Mouse (Mus musculus): Measurements from ENCODE around the gene Cavin1. TPM values are rescaled to one million over a fixed set of nuclear protein-coding genes. Genes with fewer than 3 reads are reported as not detected.

Gene Cavin1
- total and polyA plus RNA-seq, 3 experiments = 3.4 to 9.0 TPM; not detected in 1

DNA sequence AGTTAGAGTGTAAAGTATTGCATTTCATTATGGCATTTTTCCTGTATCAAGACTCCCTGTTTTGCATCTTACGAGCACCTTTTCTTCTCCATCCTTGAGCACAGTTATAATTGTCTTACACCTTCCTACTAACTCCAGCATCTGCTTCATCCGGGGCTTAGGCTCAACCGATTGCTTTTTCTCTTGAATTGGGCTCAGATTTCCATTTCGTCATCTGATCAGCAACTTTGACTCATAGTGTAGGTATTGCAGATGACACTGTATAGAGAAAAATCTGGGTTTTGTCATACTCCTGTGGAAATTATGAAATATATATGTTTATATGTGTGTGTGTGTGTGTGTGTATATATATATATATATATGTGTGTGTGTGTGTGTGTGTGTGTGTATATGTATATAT is 25.8 kb upstream of the Cavin1 start:
- H3K27me3 ChIP-seq (ENCODE audit: control insufficient read depth in 1 of 2, insufficient read depth in 2 of 2, low read length in 2 of 2) = peaks cover 3% of the 10 kb centered on the region in 2 experiments; a peak in 2 of 4 replicates
- DNase-seq (ENCODE audit: low read depth, low spot score) = no peak
- peaks cover 0 to 13% of the 10 kb centered on the region in 2 experiments; a peak in 2 of 4 replicates for H3K36me3 ChIP-seq (ENCODE audit: control insufficient read depth in 1 of 2, insufficient read depth in 2 of 2, low read length in 2 of 2)
- H3K9ac ChIP-seq (ENCODE audit: control insufficient read depth, low read depth, low read length, poor library complexity, severe bottlenecking) = no peak overlapping the region
- no peaks in the 10 kb centered on the region for H3K9me3 ChIP-seq (replicated peaks; ENCODE audit: insufficient read depth, low read length)
- TF ChIP-seq NELFE (IDR thresholded peaks at IDR 0.05; ENCODE audit: low read depth, low read length) = no peak
- H3K27ac ChIP-seq (ENCODE audit: control insufficient read depth, low read depth, low read length) = no peak overlapping the region
- H3K4me3 ChIP-seq (ENCODE audit: control insufficient read depth in 1 of 2, insufficient read depth in 1 of 2, low read depth in 2 of 2, low read length in 2 of 2) = no peak overlapping the region
- peaks cover 5 to 14% of the 10 kb centered on the region in 2 experiments for H3K4me1 ChIP-seq (ENCODE audit: control insufficient read depth in 1 of 2, insufficient read depth in 2 of 2, low read length in 2 of 2)
- no peaks in the 10 kb centered on the region for H3K79me2 ChIP-seq (ENCODE audit: control insufficient read depth, insufficient read depth, low read length, poor library complexity)

DNA sequence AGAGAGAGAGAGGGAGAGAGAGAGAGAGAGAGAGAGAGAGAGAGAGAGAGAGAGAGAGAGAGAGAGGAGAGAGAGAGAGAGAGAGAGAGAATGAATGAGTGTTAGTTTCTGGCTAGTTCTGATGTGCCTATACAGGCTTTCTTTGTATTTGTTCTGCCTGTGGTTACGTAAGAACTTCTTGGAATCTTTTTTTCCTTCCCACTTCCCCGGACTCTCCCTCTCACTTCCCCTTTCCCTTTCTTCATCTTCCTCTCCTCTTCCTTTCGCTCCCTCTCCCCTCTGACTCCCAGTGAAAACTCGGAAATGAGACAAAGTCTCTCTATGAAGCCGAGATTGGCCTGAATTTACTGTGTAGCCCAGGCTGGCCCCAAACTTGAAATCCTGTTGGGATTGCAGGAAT is 24.0 kb upstream of the Cavin1 start:
- TF ChIP-seq JUND (IDR thresholded peaks at IDR 0.05; ENCODE audit: low read depth, low read length) = 0 out of 2 replicates have a peak, but pooled peaks have one; percentile 66
- no peak for TF ChIP-seq MYC (IDR thresholded peaks at IDR 0.05; ENCODE audit: low read depth, low read length)
- H3K9me3 ChIP-seq (replicated peaks; ENCODE audit: insufficient read depth, low read length) = no peaks in the 10 kb centered on the region
- peaks cover 5 to 9% of the 10 kb centered on the region in 2 experiments for H3K4me1 ChIP-seq (ENCODE audit: control insufficient read depth in 1 of 2, insufficient read depth in 2 of 2, low read length in 2 of 2)
- peaks cover 0 to 13% of the 10 kb centered on the region in 2 experiments; a peak in 2 of 4 replicates for H3K36me3 ChIP-seq (ENCODE audit: control insufficient read depth in 1 of 2, insufficient read depth in 2 of 2, low read length in 2 of 2)
- DNase-seq (ENCODE audit: low read depth, low spot score) = no peak
- no peaks in the 10 kb centered on the region for H3K79me2 ChIP-seq (ENCODE audit: control insufficient read depth, insufficient read depth, low read length, poor library complexity)
- H3K27ac ChIP-seq (ENCODE audit: control insufficient read depth, low read depth, low read length) = no peak overlapping the region
- peak overlapping the region; percentile 24; the same call in 1 of the 2 replicates for H3K9ac ChIP-seq (ENCODE audit: control insufficient read depth, low read depth, low read length, poor library complexity, severe bottlenecking)
- H3K27me3 ChIP-seq (ENCODE audit: control insufficient read depth in 1 of 2, insufficient read depth in 2 of 2, low read length in 2 of 2) = peaks cover 1 to 3% of the 10 kb centered on the region in 2 experiments; a peak in 1 of 4 replicates
- peak overlapping the region in 1 of 2 experiments; percentile 11; a peak in 2 of 4 replicates for H3K4me3 ChIP-seq (ENCODE audit: control insufficient read depth in 1 of 2, insufficient read depth in 1 of 2, low read depth in 2 of 2, low read length in 2 of 2)

DNA sequence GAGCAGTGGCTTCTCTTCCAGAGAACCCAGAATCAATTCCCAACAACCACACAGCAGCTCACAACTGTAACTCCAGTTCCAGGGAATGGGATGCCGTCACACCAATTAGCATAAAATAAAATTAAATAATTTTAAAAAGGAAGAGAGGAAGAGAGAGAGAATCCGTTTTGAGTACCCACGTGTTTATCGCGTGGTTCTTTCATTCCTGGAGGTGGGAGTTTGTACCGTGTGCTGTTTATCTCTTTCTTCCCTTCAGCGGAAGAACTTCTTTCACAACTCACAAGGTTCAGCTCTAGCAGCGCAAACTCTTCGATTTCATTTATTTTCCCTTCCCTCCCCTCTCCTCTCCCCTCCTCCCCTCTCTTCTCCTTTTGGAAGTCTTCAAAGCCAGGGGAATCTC is 23.5 kb upstream of the Cavin1 start:
- Histone ChIP-seq H3K9ac (ENCODE audit: control insufficient read depth, low read depth, low read length, poor library complexity, severe bottlenecking) (peak overlapping the region; percentile 24; the same call in 1 of the 2 replicates), H3K9me3 (replicated peaks; ENCODE audit: insufficient read depth, low read length) (no peaks in the 10 kb centered on the region), H3K79me2 (ENCODE audit: control insufficient read depth, insufficient read depth, low read length, poor library complexity) (no peaks in the 10 kb centered on the region), H3K4me1 (ENCODE audit: control insufficient read depth in 1 of 2, insufficient read depth in 2 of 2, low read length in 2 of 2) (peaks cover 5 to 9% of the 10 kb centered on the region in 2 experiments), H3K4me3 (ENCODE audit: control insufficient read depth in 1 of 2, insufficient read depth in 1 of 2, low read depth in 2 of 2, low read length in 2 of 2) (peak overlapping the region in 1 of 2 experiments; percentile 11), H3K27me3 (ENCODE audit: control insufficient read depth in 1 of 2, insufficient read depth in 2 of 2, low read length in 2 of 2) (peaks cover 1 to 3% of the 10 kb centered on the region in 2 experiments; a peak in 1 of 4 replicates), H3K36me3 (ENCODE audit: control insufficient read depth in 1 of 2, insufficient read depth in 2 of 2, low read length in 2 of 2) (peaks cover 0 to 13% of the 10 kb centered on the region in 2 experiments; a peak in 2 of 4 replicates), H3K27ac (ENCODE audit: control insufficient read depth, low read depth, low read length) (no peak overlapping the region; the same call in 1 of the 2 replicates)
- peak; percentile 57 for DNase-seq (ENCODE audit: low read depth, low spot score)
- TF ChIP-seq NRF1 (IDR thresholded peaks at IDR 0.05; ENCODE audit: insufficient read depth, low read depth, low read length, poor library complexity, severe bottlenecking) = no peak
- TF ChIP-seq RCOR1 (IDR thresholded peaks at IDR 0.05; ENCODE audit: low read depth, low read length) = no peak
- TF ChIP-seq ZC3H11A (IDR thresholded peaks at IDR 0.05; ENCODE audit: low read depth, low read length) = no peak
- TF ChIP-seq USF1 (IDR thresholded peaks at IDR 0.05; ENCODE audit: low read depth, low read length) = 0 out of 2 replicates have a peak, but pooled peaks have one; percentile 40
- TF ChIP-seq UBTF (IDR thresholded peaks at IDR 0.05; ENCODE audit: borderline replicate concordance, insufficient read depth, low read depth, low read length) = no peak
- TF ChIP-seq TBP (IDR thresholded peaks at IDR 0.05; ENCODE audit: low read depth, low read length) = no peak
- TF ChIP-seq EP300 (IDR thresholded peaks at IDR 0.05; ENCODE audit: low read depth in 1 of 2, low read length in 2 of 2) = peak; percentile 39 to 46; a peak in 1 of 4 replicates
- no peak for TF ChIP-seq CHD1 (IDR thresholded peaks at IDR 0.05; ENCODE audit: low read depth, low read length)
- TF ChIP-seq POLR2AphosphoS5 (IDR thresholded peaks at IDR 0.05; ENCODE audit: borderline replicate concordance, low read depth, low read length) = no peak
- no peak for TF ChIP-seq ETS1 (IDR thresholded peaks at IDR 0.05; ENCODE audit: low read depth, low read length)
- TF ChIP-seq MYC (IDR thresholded peaks at IDR 0.05; ENCODE audit: low read depth, low read length) = peak; percentile 98
- peak; percentile 26; the same call in 1 of the 2 replicates for TF ChIP-seq BHLHE40 (IDR thresholded peaks at IDR 0.05; ENCODE audit: borderline replicate concordance, low read depth, low read length)
- no peak for TF ChIP-seq SMC3 (IDR thresholded peaks at IDR 0.05; ENCODE audit: low read depth, low read length)
- peak; percentile 88 for TF ChIP-seq MXI1 (IDR thresholded peaks at IDR 0.05; ENCODE audit: low read depth, low read length)
- TF ChIP-seq SIN3A (IDR thresholded peaks at IDR 0.05; ENCODE audit: low read length) = peak; percentile 58
- no peak for TF ChIP-seq CHD2 (IDR thresholded peaks at IDR 0.05; ENCODE audit: low read length)
- no peak for TF ChIP-seq E2F4 (IDR thresholded peaks at IDR 0.05; ENCODE audit: borderline replicate concordance, low read depth, low read length)
- peak; percentile 97 for TF ChIP-seq MAX (IDR thresholded peaks at IDR 0.05; ENCODE audit: low read length)
- TF ChIP-seq ZKSCAN1 (IDR thresholded peaks at IDR 0.05; ENCODE audit: low read depth, low read length) = no peak
- no peak for TF ChIP-seq TAL1 (IDR thresholded peaks at IDR 0.05; ENCODE audit: low read length)
